Mouse (Mus musculus) MEL (cell line): Measurements from ENCODE around the gene 9630041A04Rik. TPM values are rescaled to one million over a fixed set of nuclear protein-coding genes. Genes with fewer than 3 reads are reported as not detected.

ENCODE experiments used
- DNase-seq: peaks from one replicate; pipeline ENCODE4 v3.0.0; 2011; ENCODE audit warnings: low read depth, low spot score
- H3K27ac ChIP-seq: 2 replicates; pipeline ENCODE4 v1.5.1; 2012; ENCODE audit warnings: low read depth, mild to moderate bottlenecking, control low read depth, low read length, moderate library complexity; ENCODE audit not compliant: control insufficient read depth
- H3K27me3 ChIP-seq, 2 experiments: fragments of 150-350 bp in 1 of 2; sonication (generic) in 1 of 2; 2 replicates each; pipeline ENCODE4 v1.6.1; 2012; ENCODE audit warnings: low read length in 2 of 2, mild to moderate bottlenecking in 2 of 2, improper control_type of control experiment in 1 of 2, moderate library complexity in 1 of 2; ENCODE audit not compliant: insufficient read depth in 2 of 2, control insufficient read depth in 1 of 2
- H3K36me3 ChIP-seq, 2 experiments: 2 replicates each; pipeline ENCODE4 v1.6.1; 2012 to 2014; ENCODE audit warnings: low read length in 2 of 2, improper control_type of control experiment in 1 of 2, inconsistent platforms in 1 of 2, mild to moderate bottlenecking in 1 of 2; ENCODE audit not compliant: insufficient read depth in 2 of 2, control insufficient read depth in 1 of 2
- H3K4me1 ChIP-seq, 2 experiments: fragments of 150-350 bp in 1 of 2; sonication (generic) in 1 of 2; 2 replicates each; pipeline ENCODE4 v1.6.1; 2012; ENCODE audit warnings: low read length in 2 of 2, improper control_type of control experiment in 1 of 2, mild to moderate bottlenecking in 1 of 2; ENCODE audit not compliant: insufficient read depth in 2 of 2, control insufficient read depth in 1 of 2
- H3K4me3 ChIP-seq, 2 experiments: fragments of 150-350 bp in 1 of 2; sonication (generic) in 1 of 2; 2 replicates each; pipeline ENCODE4 v1.5.1; 2012; ENCODE audit warnings: low read depth in 2 of 2, low read length in 2 of 2, mild to moderate bottlenecking in 2 of 2, moderate library complexity in 2 of 2, control low read depth in 1 of 2, improper control_type of control experiment in 1 of 2; ENCODE audit not compliant: control insufficient read depth in 1 of 2, insufficient read depth in 1 of 2
- H3K79me2 ChIP-seq: 2 replicates; pipeline ENCODE4 v1.6.1; 2012; ENCODE audit warnings: mild to moderate bottlenecking, low read length, moderate library complexity; ENCODE audit not compliant: control insufficient read depth, poor library complexity, insufficient read depth
- H3K9ac ChIP-seq: 2 replicates; pipeline ENCODE4 v1.6.1; 2012; ENCODE audit warnings: low read depth, mild to moderate bottlenecking, control low read depth, low read length, moderate library complexity; ENCODE audit not compliant: control insufficient read depth, poor library complexity, severe bottlenecking
- H3K9me3 ChIP-seq: fragments of 150-350 bp; sonication (generic); replicated peaks from 2 replicates; pipeline ENCODE4 v1.6.1; 2012; ENCODE audit warnings: mild to moderate bottlenecking, low read length, improper control_type of control experiment, moderate library complexity; ENCODE audit not compliant: insufficient read depth
- BHLHE40 ChIP-seq: IDR thresholded peaks from 2 replicates; pipeline ENCODE4 v1.6.1; 2012; ENCODE audit warnings: low read depth, mild to moderate bottlenecking, inconsistent platforms, low read length, improper control_type of control experiment, borderline replicate concordance
- CHD2 ChIP-seq: IDR thresholded peaks from 2 replicates; pipeline ENCODE4 v1.6.1; 2011; ENCODE audit warnings: low read length, improper control_type of control experiment
- GABPA ChIP-seq: IDR thresholded peaks from 2 replicates; pipeline ENCODE4 v1.6.1; 2012; ENCODE audit warnings: low read depth, mild to moderate bottlenecking, inconsistent platforms, low read length, improper control_type of control experiment, moderate library complexity
- JUND ChIP-seq: IDR thresholded peaks from 2 replicates; pipeline ENCODE4 v1.6.1; 2011; ENCODE audit warnings: low read depth, mild to moderate bottlenecking, improper control_type of control experiment, low read length
- KAT2A ChIP-seq: conservative IDR thresholded peaks from 2 replicates; pipeline ENCODE4 v1.6.1; 2012; ENCODE audit warnings: low read depth, low read length, improper control_type of control experiment, inconsistent platforms
- MAFK ChIP-seq: IDR thresholded peaks from 2 replicates; pipeline ENCODE4 v1.6.1; 2011; ENCODE audit warnings: low read depth, mild to moderate bottlenecking, low read length, improper control_type of control experiment, borderline replicate concordance
- MAX ChIP-seq: IDR thresholded peaks from 2 replicates; pipeline ENCODE4 v1.6.1; 2011; ENCODE audit warnings: low read length, improper control_type of control experiment
- MYC ChIP-seq: IDR thresholded peaks from 2 replicates; pipeline ENCODE4 v1.6.1; 2011; ENCODE audit warnings: low read depth, mild to moderate bottlenecking, low read length, improper control_type of control experiment, moderate library complexity
- NELFE ChIP-seq: IDR thresholded peaks from 2 replicates; pipeline ENCODE4 v1.6.1; 2011; ENCODE audit warnings: low read depth, low read length, improper control_type of control experiment
- NRF1 ChIP-seq: IDR thresholded peaks from 2 replicates; pipeline ENCODE4 v1.6.1; 2014; ENCODE audit warnings: low read depth, mild to moderate bottlenecking, inconsistent platforms, low read length, improper control_type of control experiment, moderate library complexity; ENCODE audit not compliant: poor library complexity, insufficient read depth, severe bottlenecking
- POLR2A ChIP-seq, 2 experiments: IDR thresholded peaks; 2 replicates each; pipeline ENCODE4 v1.6.1; 2011 to 2012; ENCODE audit warnings: low read length in 2 of 2, mild to moderate bottlenecking in 2 of 2, control low read depth in 1 of 2, improper control_type of control experiment in 1 of 2, low read depth in 1 of 2, moderate library complexity in 1 of 2; ENCODE audit not compliant: control insufficient read depth in 1 of 2, insufficient read depth in 1 of 2, poor library complexity in 1 of 2
- POLR2AphosphoS2 ChIP-seq: IDR thresholded peaks from 2 replicates; pipeline ENCODE4 v1.6.1; 2011; ENCODE audit warnings: low read length, improper control_type of control experiment
- SIN3A ChIP-seq: IDR thresholded peaks from 2 replicates; pipeline ENCODE4 v1.6.1; 2012; ENCODE audit warnings: low read length, improper control_type of control experiment, inconsistent platforms
- SMC3 ChIP-seq: IDR thresholded peaks from 2 replicates; pipeline ENCODE4 v1.6.1; 2011; ENCODE audit warnings: low read depth, low read length, improper control_type of control experiment
- UBTF ChIP-seq: IDR thresholded peaks from 2 replicates; pipeline ENCODE4 v1.6.1; 2012; ENCODE audit warnings: low read depth, mild to moderate bottlenecking, inconsistent platforms, low read length, improper control_type of control experiment, moderate library complexity, borderline replicate concordance; ENCODE audit not compliant: insufficient read depth
- USF1 ChIP-seq: IDR thresholded peaks from 2 replicates; pipeline ENCODE4 v1.6.1; 2014; ENCODE audit warnings: low read depth, mild to moderate bottlenecking, inconsistent platforms, low read length, improper control_type of control experiment, moderate library complexity
- ZMIZ1 ChIP-seq: IDR thresholded peaks from 2 replicates; pipeline ENCODE4 v1.6.1; 2012; ENCODE audit warnings: low read depth, mild to moderate bottlenecking, inconsistent platforms, low read length, improper control_type of control experiment, moderate library complexity
- ZNF384 ChIP-seq: IDR thresholded peaks from 2 replicates; pipeline ENCODE4 v1.6.1; 2012; ENCODE audit warnings: low read depth, mild to moderate bottlenecking, inconsistent platforms, low read length, improper control_type of control experiment
- polyA plus RNA-seq, 2 experiments: library from polyadenylated mRNA; stranded (reverse) in 1 of 2; unstranded in 1 of 2; fragments of >175 nt in 1 of 2; fragments of >200 nt in 1 of 2; gene quantifications; 2 replicates each; pipeline versions ENCODE4 v1.2.1 to v1.2.4; 2012; ENCODE audit warnings: low replicate concordance in 2 of 2, low read depth in 1 of 2; ENCODE audit not compliant: insufficient read length in 2 of 2, insufficient read depth in 1 of 2, missing spikeins in 1 of 2
- total RNA-seq: library from RNA; depleted of rRNA; stranded (reverse); fragments of 300-350 nt; gene quantifications from 2 replicates; pipeline ENCODE4 v1.2.3, GENCODE M21; 2012

Gene 9630041A04Rik
- total and polyA plus RNA-seq, 3 experiments: not detected

GRCm38 (mm10) chr9:101897851-101898250 lies 36.2 kb downstream of the 9630041A04Rik start:
- no peak for TF ChIP-seq UBTF
- TF ChIP-seq POLR2AphosphoS2: no peak
- no peak for TF ChIP-seq SIN3A
- no peak for TF ChIP-seq MAX
- no peak for TF ChIP-seq POLR2A (IDR thresholded peaks at IDR 0.05; ENCODE audit: control insufficient read depth in 1 of 2, insufficient read depth in 1 of 2, low read depth in 1 of 2, low read length in 2 of 2, poor library complexity in 1 of 2)
- peak; percentile 44; the same call in 1 of the 2 replicates for TF ChIP-seq MAFK
- no peak for TF ChIP-seq ZMIZ1
- no peak for DNase-seq
- no peaks in the 10 kb centered on the region for H3K79me2 ChIP-seq
- no peaks in the 10 kb centered on the region for H3K4me1 ChIP-seq
- H3K27me3 ChIP-seq: no peaks in the 10 kb centered on the region
- no peak overlapping the region for H3K4me3 ChIP-seq
- H3K36me3 ChIP-seq: no peaks in the 10 kb centered on the region
- no peak overlapping the region for H3K27ac ChIP-seq
- H3K9ac ChIP-seq: no peak overlapping the region
- no peaks in the 10 kb centered on the region for H3K9me3 ChIP-seq

- no peak overlapping the region for H3K4me3 ChIP-seq
- H3K9ac ChIP-seq: no peak overlapping the region
- H3K27ac ChIP-seq: no peak overlapping the region
- no peaks in the 10 kb centered on the region for H3K36me3 ChIP-seq
- H3K9me3 ChIP-seq: no peaks in the 10 kb centered on the region
- DNase-seq: no peak
- H3K27me3 ChIP-seq: no peaks in the 10 kb centered on the region
- no peaks in the 10 kb centered on the region for H3K79me2 ChIP-seq
- no peak for TF ChIP-seq GABPA
- TF ChIP-seq SMC3: no peak
- no peak for TF ChIP-seq MYC
- TF ChIP-seq NELFE: no peak
- no peak for TF ChIP-seq JUND
- TF ChIP-seq BHLHE40: no peak
- TF ChIP-seq USF1: no peak
- no peak for TF ChIP-seq ZNF384
- TF ChIP-seq NRF1: no peak
- TF ChIP-seq CHD2: no peak
- no peak for TF ChIP-seq KAT2A
- H3K4me1 ChIP-seq: no peaks in the 10 kb centered on the region
These were observed 41.8 kb downstream of the 9630041A04Rik start for GRCm38 (mm10) chr9:101903406-101903805.
